Mouse (Mus musculus) T-cell, adult 2 months (primary cell): ENCODE results near the gene Itk.

Experiments used
- DNase-seq: peaks from one replicate; pipeline ENCODE4 v3.0.0; 2022; ENCODE audit warnings: low spot score

Gene Itk

DNA sequence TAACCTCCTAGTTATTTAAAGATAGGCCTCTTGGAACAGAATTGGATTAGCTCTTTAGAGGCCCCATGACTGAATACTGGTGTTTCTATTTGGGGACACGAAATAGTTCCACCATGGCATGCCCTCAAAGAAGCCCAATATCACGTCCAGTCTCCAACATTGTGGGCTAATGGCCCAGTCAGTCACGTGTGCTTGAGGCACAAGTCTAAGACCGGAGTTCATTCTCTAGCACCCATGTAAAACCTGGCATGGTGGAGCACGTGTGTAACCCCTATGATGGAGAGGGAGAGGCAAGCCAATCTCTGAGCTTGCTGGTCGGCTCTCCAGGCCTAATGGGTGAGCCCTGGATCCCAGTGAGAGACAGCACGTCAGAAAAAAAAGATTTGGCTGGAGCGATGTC is 113.1 kb downstream of the Itk start:
- no peak for DNase-seq

GRCm38 (mm10) chr11:46275302-46275701 is 114.0 kb downstream of the Itk start:
- DNase-seq: peak; percentile 88
